Mouse (Mus musculus): ENCODE data around the gene Dlx2. TPM values are rescaled to one million over a fixed set of nuclear protein-coding genes. Genes with fewer than 3 reads are reported as not detected.

The Dlx2 gene
- total RNA-seq (2015; ENCODE audit: low replicate concordance) (not detected in 2 replicates), total RNA-seq (2017; ENCODE audit: low replicate concordance) (not detected in 2 replicates)

GRCm38 (mm10) chr2:71546640-71547071 is at the start of gene Dlx2:
TSS of gene Dlx2 (minus strand) at chr2:71546754.
- no peak for ATAC-seq (replicated peaks; ENCODE audit: low FRiP score, poor library complexity, severe bottlenecking)

GRCm38 (mm10) chr2:71594466-71594865 is 47.9 kb upstream of the Dlx2 start:
- no peak for ATAC-seq (replicated peaks; ENCODE audit: low FRiP score, poor library complexity, severe bottlenecking)

GRCm38 (mm10) chr2:71589114-71589513 is 42.6 kb upstream of the Dlx2 start:
- no peak for ATAC-seq (replicated peaks; ENCODE audit: low FRiP score, poor library complexity, severe bottlenecking)

GRCm38 (mm10) chr2:71581488-71581887 is 34.9 kb upstream of the Dlx2 start:
- ATAC-seq (replicated peaks; ENCODE audit: low FRiP score, poor library complexity, severe bottlenecking), result no peak

- ATAC-seq (replicated peaks; ENCODE audit: low FRiP score, poor library complexity, severe bottlenecking), result no peak
Observed at GRCm38 (mm10) chr2:71580632-71581466, 34.3 kb upstream of the Dlx2 start.

- ATAC-seq (replicated peaks; ENCODE audit: low FRiP score, poor library complexity, severe bottlenecking), result no peak
Observed at GRCm38 (mm10) chr2:71577059-71577458, 30.5 kb upstream of the Dlx2 start.

- ATAC-seq (replicated peaks; ENCODE audit: low FRiP score, poor library complexity, severe bottlenecking), result no peak
Observed at GRCm38 (mm10) chr2:71573736-71574135, 27.2 kb upstream of the Dlx2 start.

- ATAC-seq (replicated peaks; ENCODE audit: low FRiP score, poor library complexity, severe bottlenecking), result no peak
Observed at GRCm38 (mm10) chr2:71566466-71566865, 19.9 kb upstream of the Dlx2 start.

- ATAC-seq (replicated peaks; ENCODE audit: low FRiP score, poor library complexity, severe bottlenecking), result no peak
Observed at GRCm38 (mm10) chr2:71556071-71556470, 9.5 kb upstream of the Dlx2 start.

- no peak for ATAC-seq (replicated peaks; ENCODE audit: low FRiP score, poor library complexity, severe bottlenecking)
Observed at GRCm38 (mm10) chr2:71551704-71552103, 5.2 kb upstream of the Dlx2 start.

- ATAC-seq (replicated peaks; ENCODE audit: low FRiP score, poor library complexity, severe bottlenecking), result no peak
Observed at GRCm38 (mm10) chr2:71550330-71550729, 3.8 kb upstream of the Dlx2 start.

- 0 out of 2 replicates have a peak, but pooled peaks have one; percentile 68 for ATAC-seq (replicated peaks; ENCODE audit: low FRiP score, poor library complexity, severe bottlenecking)
Observed at GRCm38 (mm10) chr2:71547829-71548228, 1.3 kb upstream of the Dlx2 start.

- ATAC-seq (replicated peaks; ENCODE audit: low FRiP score, poor library complexity, severe bottlenecking), result no peak
Observed at GRCm38 (mm10) chr2:71545882-71546639, 493 bp downstream of the Dlx2 start.

GRCm38 (mm10) chr2:71545401-71545881 is 1.1 kb downstream of the Dlx2 start:
- ATAC-seq (replicated peaks; ENCODE audit: low FRiP score, poor library complexity, severe bottlenecking), result no peak

GRCm38 (mm10) chr2:71544391-71545285 is 1.9 kb downstream of the Dlx2 start:
- no peak for ATAC-seq (replicated peaks; ENCODE audit: low FRiP score, poor library complexity, severe bottlenecking)

GRCm38 (mm10) chr2:71543948-71544347 is 2.6 kb downstream of the Dlx2 start:
- no peak for ATAC-seq (replicated peaks; ENCODE audit: low FRiP score, poor library complexity, severe bottlenecking)

GRCm38 (mm10) chr2:71543531-71543930 is 3.0 kb downstream of the Dlx2 start:
- ATAC-seq (replicated peaks; ENCODE audit: low FRiP score, poor library complexity, severe bottlenecking), result no peak

- no peak for ATAC-seq (replicated peaks; ENCODE audit: low FRiP score, poor library complexity, severe bottlenecking)
Observed at GRCm38 (mm10) chr2:71542816-71543301, 3.7 kb downstream of the Dlx2 start.

GRCm38 (mm10) chr2:71542227-71542815 is 4.2 kb downstream of the Dlx2 start:
- no peak for ATAC-seq (replicated peaks; ENCODE audit: low FRiP score, poor library complexity, severe bottlenecking)

All from erythroblast, adult 5-6 weeks (primary cell).